Mouse (Mus musculus) gonadal fat pad, adult 2 months (tissue): ENCODE results near the gene Dram2. TPM values are rescaled to one million over a fixed set of nuclear protein-coding genes. Genes with fewer than 3 reads are reported as not detected.

ENCODE experiments used
- polyA plus RNA-seq: library from polyadenylated mRNA; depleted of rRNA; stranded (reverse); fragments of >200 nt; gene quantifications from 2 replicates; pipeline ENCODE4 v1.2.3, GENCODE M21; 2012; rRNA removed

The Dram2 gene
- polyA plus RNA-seq, 1 experiment: 68.9 TPM

Other genes with a start within 250 kb of the Dram2 start
- gene Chil6, start 141.6 kb upstream of the Dram2 start, polyA plus RNA-seq: not detected in 2 replicates
- gene Dennd2d, start 65.4 kb upstream of the Dram2 start, polyA plus RNA-seq: 8.8 and 10.4 TPM in 2 replicates
- 20.2 and 20.7 TPM in 2 replicates for gene Cept1, start within 50 bp of the Dram2 start, polyA plus RNA-seq
- 4.0 and 5.1 TPM in 2 replicates for gene Lrif1, start 137.2 kb downstream of the Dram2 start, polyA plus RNA-seq
- 9.3 and 11.3 TPM in 2 replicates for gene Cd53, start 242.4 kb downstream of the Dram2 start, polyA plus RNA-seq